Mouse (Mus musculus) lung, postnatal 0 days (tissue): ENCODE measurements around the gene Specc1.
A peak's percentile ranks its signal among the peaks of the same experiment; 100 is the strongest.

ENCODE experiments used
- CTCF ChIP-seq: IDR thresholded peaks from 2 replicates; pipeline ENCODE4 v1.5.1; 2016; ENCODE audit warnings: antibody characterized with exemption, mild to moderate bottlenecking
- EP300 ChIP-seq: IDR thresholded peaks from 2 replicates; pipeline ENCODE4 v1.6.1; 2016; ENCODE audit warnings: antibody characterized with exemption, mild to moderate bottlenecking, control low read depth

DNA sequence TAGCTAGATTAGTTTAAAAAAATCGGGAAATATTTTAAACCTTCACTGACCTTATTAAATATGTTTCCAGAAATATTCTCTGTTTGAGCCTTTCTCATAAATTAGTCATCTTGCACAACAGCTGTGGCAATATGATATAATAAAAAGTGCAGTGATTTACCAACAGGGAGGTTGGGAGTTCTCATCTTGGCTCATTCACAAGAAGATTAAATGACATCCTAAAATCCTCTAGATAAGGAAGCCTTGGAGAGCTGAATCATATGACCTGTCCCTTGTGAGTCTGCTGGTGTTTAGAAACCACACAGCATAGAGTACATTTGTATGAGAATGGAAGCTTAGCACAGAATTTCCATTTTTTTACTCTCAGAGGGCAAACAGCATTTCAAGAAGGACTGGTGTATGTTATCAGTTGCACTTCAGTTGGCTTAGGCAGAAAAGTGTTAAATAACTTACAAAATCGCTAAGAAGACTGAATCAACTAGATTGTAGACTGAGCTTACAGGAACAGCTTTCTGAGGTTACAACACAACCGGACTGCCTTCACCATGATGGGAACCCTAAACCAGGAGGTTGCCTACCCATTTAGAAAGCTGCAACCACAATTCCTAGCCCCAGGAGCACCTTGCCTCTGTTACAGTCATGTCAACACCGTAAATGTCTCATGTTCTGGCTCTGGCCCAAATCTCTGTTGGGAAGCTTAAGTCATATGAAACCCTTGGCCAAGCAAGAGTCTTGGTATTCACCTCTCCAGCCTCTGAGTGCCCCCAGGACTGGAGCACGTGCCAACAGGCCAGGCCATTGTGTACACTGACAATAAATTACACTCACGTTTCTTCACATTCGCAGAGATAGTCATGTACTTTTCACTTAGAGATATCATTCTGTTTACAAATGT is 188.9 kb downstream of the Specc1 start:
- TF ChIP-seq EP300 (peak; percentile 80), CTCF (no peak)
